Mouse (Mus musculus) testis, postnatal 10 days (tissue): ENCODE results near the gene Panx1.
A peak's percentile ranks its signal among the peaks of the same experiment; 100 is the strongest.

Experiments used
- DNase-seq: peaks from one replicate; pipeline ENCODE4 v3.0.0; 2021; ENCODE audit warnings: low spot score

The Panx1 gene

GRCm38 (mm10) chr9:15021156-15021555, 24.1 kb downstream of the Panx1 start:
- no peak for DNase-seq

GRCm38 (mm10) chr9:15020561-15021080, 24.7 kb downstream of the Panx1 start:
- DNase-seq = no peak

GRCm38 (mm10) chr9:15018756-15019131, 26.5 kb downstream of the Panx1 start:
- DNase-seq = no peak

- no peak for DNase-seq
These were observed 27.2 kb downstream of the Panx1 start for GRCm38 (mm10) chr9:15017791-15018755.

GRCm38 (mm10) chr9:15015223-15015956, 29.9 kb downstream of the Panx1 start:
- DNase-seq = peak; percentile 80

- DNase-seq = no peak
These were observed 37.7 kb downstream of the Panx1 start for GRCm38 (mm10) chr9:15007566-15007965.

- DNase-seq = no peak
These were observed 41.0 kb downstream of the Panx1 start for GRCm38 (mm10) chr9:15004298-15004685.

GRCm38 (mm10) chr9:15003676-15004297, 41.5 kb downstream of the Panx1 start:
- DNase-seq = no peak

GRCm38 (mm10) chr9:15002995-15003613, 42.2 kb downstream of the Panx1 start:
- DNase-seq = no peak

GRCm38 (mm10) chr9:14998790-14999189, 46.5 kb downstream of the Panx1 start:
- no peak for DNase-seq

- no peak for DNase-seq
These were observed 47.8 kb downstream of the Panx1 start for GRCm38 (mm10) chr9:14997271-14998055.

GRCm38 (mm10) chr9:14995525-14995924, 49.8 kb downstream of the Panx1 start:
- no peak for DNase-seq

GRCm38 (mm10) chr9:14988606-14989293, 56.5 kb downstream of the Panx1 start:
- no peak for DNase-seq

GRCm38 (mm10) chr9:14983141-14983540, 62.1 kb downstream of the Panx1 start:
- DNase-seq = no peak

GRCm38 (mm10) chr9:14982683-14983082, 62.6 kb downstream of the Panx1 start:
- DNase-seq = no peak

GRCm38 (mm10) chr9:14981539-14982155, 63.6 kb downstream of the Panx1 start:
- DNase-seq = no peak

GRCm38 (mm10) chr9:14974251-14975232, 70.7 kb downstream of the Panx1 start:
- no peak for DNase-seq

GRCm38 (mm10) chr9:14973762-14974161, 71.5 kb downstream of the Panx1 start:
- DNase-seq = no peak
